Mouse (Mus musculus) lung, postnatal 0 days (tissue): ENCODE measurements around the gene Adcyap1r1. TPM values are rescaled to one million over a fixed set of nuclear protein-coding genes. Genes with fewer than 3 reads are reported as not detected.
A peak's percentile ranks its signal among the peaks of the same experiment; 100 is the strongest.

Experiments
- ATAC-seq: fragments of 200-750 bp; cut with Nextera tagmentation; 2 replicates; pipeline ENCODE4 v1.8.0; 2017; ENCODE audit warnings: moderate library complexity
- DNase-seq: peaks from one replicate; pipeline ENCODE4 v3.0.0-alpha.2; 2016; ENCODE audit warnings: low spot score
- H3K27ac ChIP-seq: fragments of 300-500 bp; sonication (generic); 2 replicates; pipeline ENCODE4 v1.5.1; 2014; ENCODE audit warnings: antibody characterized with exemption, mild to moderate bottlenecking, low read length, mixed read lengths
- H3K27me3 ChIP-seq: fragments of 300-500 bp; sonication (generic); replicated peaks from 2 replicates; pipeline ENCODE4 v1.6.1; 2014; ENCODE audit warnings: low read length, mixed read lengths; ENCODE audit not compliant: insufficient read depth
- H3K36me3 ChIP-seq: fragments of 300-500 bp; sonication (generic); 2 replicates; pipeline ENCODE4 v1.6.1; 2014; ENCODE audit warnings: low read length, mixed read lengths; ENCODE audit not compliant: insufficient read depth
- H3K4me1 ChIP-seq: fragments of 300-500 bp; sonication (generic); 2 replicates; pipeline ENCODE4 v1.6.1; 2014; ENCODE audit warnings: antibody characterized with exemption, low read depth, low read length, mixed read lengths; ENCODE audit not compliant: insufficient read depth
- H3K4me2 ChIP-seq: fragments of 300-500 bp; sonication (generic); replicated peaks from 2 replicates; pipeline ENCODE4 v1.6.1; 2014; ENCODE audit warnings: low read depth, mild to moderate bottlenecking, low read length, moderate library complexity, mixed read lengths
- H3K4me3 ChIP-seq: fragments of 300-500 bp; sonication (generic); 2 replicates; pipeline ENCODE4 v1.5.1; 2014; ENCODE audit warnings: low read depth, low read length
- H3K9ac ChIP-seq: fragments of 300-500 bp; sonication (generic); replicated peaks from 2 replicates; pipeline ENCODE4 v1.6.1; 2014; ENCODE audit warnings: low read depth, mild to moderate bottlenecking
- H3K9me3 ChIP-seq: fragments of 300-500 bp; sonication (generic); 2 replicates; pipeline ENCODE4 v1.6.1; 2016; ENCODE audit warnings: low read length, mixed read lengths
- CTCF ChIP-seq: IDR thresholded peaks from 2 replicates; pipeline ENCODE4 v1.5.1; 2016; ENCODE audit warnings: antibody characterized with exemption, mild to moderate bottlenecking
- EP300 ChIP-seq: IDR thresholded peaks from 2 replicates; pipeline ENCODE4 v1.6.1; 2016; ENCODE audit warnings: antibody characterized with exemption, mild to moderate bottlenecking, control low read depth
- WGBS: fragments of 180-500 bp; shearing (Covaris S2); extraction: QIAGEN DNeasy Blood & Tissue Kit; methylation state at CpG from one replicate; pipeline ENCODE4 v1.1.7; 2014; 5-methylcytosine and 5-hydroxymethylcytosine counted together
- polyA plus RNA-seq: library from polyadenylated mRNA; unstranded; fragments of >200 nt; fragmentation: Nextera tagmentation; extraction: Ambion mirVana; gene quantifications from 2 replicates; pipeline ENCODE4 v1.2.1, GENCODE M21; 2015

Gene Adcyap1r1
- polyA plus RNA-seq, 1 experiment from 2014 or later = 0.23 TPM

DNA sequence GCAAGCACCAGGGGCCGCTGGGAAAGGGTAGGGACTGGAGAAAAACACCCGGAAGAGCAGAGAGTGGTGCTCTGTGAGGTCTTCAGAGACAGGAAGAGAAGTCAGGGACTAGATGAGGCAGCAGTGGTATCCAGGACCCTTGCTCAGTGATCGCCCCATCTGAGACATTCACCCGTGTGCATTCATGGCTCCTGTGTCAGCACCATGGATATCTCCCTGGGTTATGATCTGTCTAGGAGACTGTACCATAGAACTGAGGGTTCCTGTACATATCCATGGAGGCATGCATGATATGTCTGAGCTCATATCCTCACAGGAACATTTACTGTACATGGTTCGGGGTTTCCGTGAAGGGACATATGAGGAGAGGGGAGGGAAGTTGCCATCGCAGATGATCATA is 5.9 kb downstream of the Adcyap1r1 start:
- H3K9me3 ChIP-seq = no peaks in the 10 kb centered on the region
- no peak overlapping the region for H3K27ac ChIP-seq
- no peak for DNase-seq
- no peak overlapping the region for H3K4me2 ChIP-seq
- H3K36me3 ChIP-seq = no peaks in the 10 kb centered on the region
- TF ChIP-seq CTCF = no peak
- TF ChIP-seq EP300 = no peak
- WGBS = 65% methylated on average over 7 of the region's 7 CpGs
- H3K4me3 ChIP-seq = no peak overlapping the region
- H3K9ac ChIP-seq = no peak overlapping the region
- no peaks in the 10 kb centered on the region for H3K4me1 ChIP-seq
- peaks cover 8% of the 10 kb centered on the region for H3K27me3 ChIP-seq
- no peak for ATAC-seq

DNA sequence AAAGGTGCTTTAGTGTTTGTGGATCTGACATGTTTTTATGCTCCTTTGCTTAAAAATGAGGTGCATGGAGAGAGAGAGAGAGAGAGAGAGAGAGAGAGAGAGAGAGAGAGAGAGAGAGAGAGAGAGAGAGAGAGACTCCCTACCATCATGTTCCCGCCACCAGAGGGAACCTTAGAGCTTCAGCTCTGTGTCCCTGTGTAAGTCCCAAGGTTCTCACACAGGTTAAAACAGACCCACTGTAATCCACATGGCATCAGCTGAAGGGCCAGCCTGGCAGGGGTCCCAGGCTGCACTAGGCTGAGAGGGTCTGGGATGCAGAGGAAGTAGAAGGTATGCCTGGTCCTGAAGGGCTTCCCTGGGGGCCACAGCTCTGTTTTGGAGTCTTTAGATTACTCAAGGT is 6.4 kb downstream of the Adcyap1r1 start:
- ATAC-seq (no peak), DNase-seq (no peak)
- Histone ChIP-seq H3K27ac (no peak overlapping the region), H3K9ac (no peak overlapping the region), H3K4me3 (no peak overlapping the region), H3K9me3 (no peaks in the 10 kb centered on the region), H3K36me3 (no peaks in the 10 kb centered on the region), H3K4me1 (no peaks in the 10 kb centered on the region), H3K4me2 (no peak overlapping the region), H3K27me3 (peaks cover 4% of the 10 kb centered on the region)
- TF ChIP-seq EP300 (no peak), CTCF (peak; percentile 19; the same call in 1 of the 2 replicates)
- WGBS = 12% methylated on average over 1 of the region's 1 CpGs

DNA sequence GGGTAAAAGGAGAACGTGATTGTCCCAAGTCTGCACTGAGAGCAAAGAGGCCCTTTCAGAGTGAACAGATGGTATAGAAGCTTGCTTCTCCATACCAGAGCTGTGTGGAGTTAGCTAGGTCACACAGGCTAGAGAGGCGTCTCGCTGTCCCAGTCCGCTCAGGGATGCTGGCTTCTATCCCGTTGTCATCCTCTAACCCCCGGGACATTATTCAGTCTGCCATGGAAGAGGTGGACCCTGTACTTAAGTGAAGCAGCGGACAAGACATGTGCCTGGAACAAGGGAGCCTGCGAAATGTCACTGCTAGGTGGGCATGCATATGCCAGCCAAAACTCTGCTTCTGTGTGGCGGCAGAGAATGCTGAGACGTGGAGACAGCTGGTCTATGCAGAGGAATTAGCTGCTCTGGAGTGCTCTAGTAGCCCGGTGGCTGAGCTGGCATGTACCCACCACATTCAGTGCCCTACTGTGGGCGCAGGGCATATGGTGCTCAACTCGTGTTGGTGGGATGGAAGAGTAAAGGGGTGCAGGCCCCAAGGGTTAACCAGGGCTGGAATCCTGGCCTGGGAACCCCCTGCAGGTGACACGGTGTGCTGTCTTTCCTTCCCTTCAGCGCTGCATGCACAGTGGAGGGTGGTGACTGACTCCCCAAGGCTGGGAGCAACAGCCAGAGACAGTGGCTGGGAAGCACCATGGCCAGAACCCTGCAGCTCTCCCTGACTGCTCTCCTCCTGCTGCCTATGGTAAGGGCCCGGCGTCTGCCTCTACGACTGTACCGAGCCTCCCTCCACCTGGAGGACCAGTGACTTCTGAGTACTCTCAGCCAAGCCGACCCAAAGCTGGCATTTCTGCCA is 8.0 kb downstream of the Adcyap1r1 start:
- no peaks in the 10 kb centered on the region for H3K9me3 ChIP-seq
- no peaks in the 10 kb centered on the region for H3K36me3 ChIP-seq
- no peak overlapping the region for H3K4me3 ChIP-seq
- WGBS = 83% methylated on average over 20 of the region's 20 CpGs
- ATAC-seq (no peak), DNase-seq (no peak)
- no peak overlapping the region for H3K9ac ChIP-seq
- no peak overlapping the region for H3K4me2 ChIP-seq
- H3K4me1 ChIP-seq = no peaks in the 10 kb centered on the region
- H3K27me3 ChIP-seq = no peaks in the 10 kb centered on the region
- no peak for TF ChIP-seq CTCF
- H3K27ac ChIP-seq = no peak overlapping the region

DNA sequence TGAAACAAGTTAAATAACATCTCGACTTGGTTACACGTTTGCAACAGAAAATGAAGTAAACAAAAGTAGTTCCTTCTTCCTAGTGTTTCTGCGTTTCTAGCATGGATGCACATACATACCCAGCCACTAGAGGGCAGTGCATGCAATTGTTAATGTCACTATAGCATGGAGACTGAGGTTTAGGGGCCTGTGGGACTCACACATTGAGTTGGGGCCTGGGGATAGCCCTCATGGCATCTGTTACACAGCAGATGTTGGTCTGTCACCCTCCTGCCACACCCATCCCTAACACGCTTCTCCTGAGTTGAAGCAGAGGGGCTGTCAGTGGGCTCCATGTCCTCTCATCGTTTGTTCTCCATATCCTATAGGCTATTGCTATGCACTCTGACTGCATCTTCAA is 9.4 kb downstream of the Adcyap1r1 start:
- no peaks in the 10 kb centered on the region for H3K27me3 ChIP-seq
- H3K9ac ChIP-seq = no peak overlapping the region
- no peak for DNase-seq
- ATAC-seq = no peak
- H3K4me1 ChIP-seq = no peaks in the 10 kb centered on the region
- no peaks in the 10 kb centered on the region for H3K36me3 ChIP-seq
- 50% methylated on average over 5 of the region's 5 CpGs for WGBS
- H3K9me3 ChIP-seq = no peaks in the 10 kb centered on the region
- no peak overlapping the region for H3K4me3 ChIP-seq
- H3K4me2 ChIP-seq = no peak overlapping the region
- H3K27ac ChIP-seq = no peak overlapping the region
- no peak for TF ChIP-seq EP300
- TF ChIP-seq CTCF = peak; percentile 75

DNA sequence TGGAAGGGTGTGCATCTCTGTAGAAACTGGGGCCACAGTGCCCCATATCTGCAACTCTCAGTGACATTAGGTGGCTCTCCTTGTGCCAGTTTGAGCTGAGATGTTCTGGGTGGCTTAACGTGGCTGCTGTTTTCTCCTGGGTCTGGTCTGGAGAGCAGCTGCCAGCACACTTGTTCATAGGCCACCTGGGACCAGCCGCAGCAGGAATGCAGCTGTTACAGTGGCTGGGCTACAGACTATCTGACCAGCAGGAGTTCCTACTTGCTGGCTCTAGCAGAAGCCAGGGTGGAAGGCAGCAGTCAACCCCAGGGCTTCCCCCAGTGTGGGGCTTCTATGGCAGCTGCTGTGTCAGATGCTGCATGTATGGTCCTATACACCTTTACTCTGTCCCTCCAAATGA is 9.9 kb downstream of the Adcyap1r1 start:
- no peak for TF ChIP-seq CTCF
- no peak for TF ChIP-seq EP300
- H3K4me2 ChIP-seq = no peak overlapping the region
- ATAC-seq = no peak
- DNase-seq = no peak
- H3K27me3 ChIP-seq = no peaks in the 10 kb centered on the region
- no peak overlapping the region for H3K9ac ChIP-seq
- no peak overlapping the region for H3K27ac ChIP-seq
- 78% methylated on average over 2 of the region's 2 CpGs for WGBS
- no peak overlapping the region for H3K4me3 ChIP-seq
- H3K36me3 ChIP-seq = no peaks in the 10 kb centered on the region
- no peaks in the 10 kb centered on the region for H3K4me1 ChIP-seq
- no peaks in the 10 kb centered on the region for H3K9me3 ChIP-seq

DNA sequence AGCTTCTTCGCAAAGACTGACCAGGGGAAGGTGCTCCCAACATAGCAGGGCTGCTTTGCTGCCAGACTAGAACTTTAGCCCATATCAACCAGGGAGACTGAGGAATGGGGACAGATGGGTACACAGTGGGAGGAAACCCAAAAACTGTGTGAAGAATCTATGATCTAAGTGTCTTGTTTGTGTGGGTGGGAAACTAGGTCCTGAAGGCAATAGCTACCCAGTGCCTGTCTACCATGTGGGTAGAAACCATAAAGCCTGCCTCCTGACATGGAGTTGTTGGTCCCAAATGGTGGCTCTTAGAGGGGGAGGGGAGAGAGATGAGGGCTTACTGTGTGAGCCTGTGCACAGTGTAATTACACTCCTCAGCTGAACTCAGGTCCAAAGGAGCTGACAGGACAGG is 10.6 kb downstream of the Adcyap1r1 start:
- H3K36me3 ChIP-seq = no peaks in the 10 kb centered on the region
- no peak overlapping the region for H3K4me2 ChIP-seq
- H3K4me1 ChIP-seq = no peaks in the 10 kb centered on the region
- ATAC-seq = no peak
- TF ChIP-seq CTCF (no peak), EP300 (no peak)
- WGBS = 81% methylated on average over 1 of the region's 1 CpGs
- DNase-seq = no peak
- H3K4me3 ChIP-seq = no peak overlapping the region
- H3K27me3 ChIP-seq = no peaks in the 10 kb centered on the region
- no peaks in the 10 kb centered on the region for H3K9me3 ChIP-seq
- no peak overlapping the region for H3K27ac ChIP-seq
- no peak overlapping the region for H3K9ac ChIP-seq
